Mouse (Mus musculus) embryonic facial prominence, embryonic 10.5 days (tissue): ENCODE data around the gene Washc4. TPM values are rescaled to one million over a fixed set of nuclear protein-coding genes. Genes with fewer than 3 reads are reported as not detected.

ENCODE experiments used
- DNase-seq: peaks from one replicate; pipeline ENCODE4 v3.0.0-alpha.2; 2017; ENCODE audit warnings: low spot score
- H3K27ac ChIP-seq: fragments of 300-500 bp; sonication (generic); replicated peaks from 2 replicates; pipeline ENCODE4 v1.5.1; 2016; ENCODE audit warnings: mild to moderate bottlenecking
- H3K27me3 ChIP-seq: fragments of 300-500 bp; sonication (generic); replicated peaks from 2 replicates; pipeline ENCODE4 v1.6.1; 2016; ENCODE audit warnings: low read depth, mild to moderate bottlenecking; ENCODE audit not compliant: poor library complexity, severe bottlenecking
- H3K36me3 ChIP-seq: fragments of 300-500 bp; sonication (generic); replicated peaks from 2 replicates; pipeline ENCODE4 v1.6.1; 2016; ENCODE audit warnings: mild to moderate bottlenecking, moderate library complexity
- H3K4me1 ChIP-seq: fragments of 300-500 bp; sonication (generic); 2 replicates; pipeline ENCODE4 v1.6.1; 2016
- H3K4me3 ChIP-seq: fragments of 300-500 bp; sonication (generic); 2 replicates; pipeline ENCODE4 v1.5.1; 2016; ENCODE audit warnings: mild to moderate bottlenecking, moderate library complexity
- H3K9me3 ChIP-seq: fragments of 300-500 bp; sonication (generic); 2 replicates; pipeline ENCODE4 v1.6.1; 2016; ENCODE audit warnings: mild to moderate bottlenecking
- WGBS: fragments of 180-500 bp; shearing (Covaris S2); methylation state at CpG from one replicate; pipeline ENCODE4 v1.1.7; 2016; 5-methylcytosine and 5-hydroxymethylcytosine counted together
- polyA plus RNA-seq: library from polyadenylated mRNA; unstranded; fragments of >200 nt; fragmentation: Nextera tagmentation; extraction: Ambion mirVana; gene quantifications from 2 replicates; pipeline ENCODE4 v1.2.1, GENCODE M21; 2016

The Washc4 gene
- polyA plus RNA-seq, 1 experiment from 2014 or later = 40.7 TPM

DNA sequence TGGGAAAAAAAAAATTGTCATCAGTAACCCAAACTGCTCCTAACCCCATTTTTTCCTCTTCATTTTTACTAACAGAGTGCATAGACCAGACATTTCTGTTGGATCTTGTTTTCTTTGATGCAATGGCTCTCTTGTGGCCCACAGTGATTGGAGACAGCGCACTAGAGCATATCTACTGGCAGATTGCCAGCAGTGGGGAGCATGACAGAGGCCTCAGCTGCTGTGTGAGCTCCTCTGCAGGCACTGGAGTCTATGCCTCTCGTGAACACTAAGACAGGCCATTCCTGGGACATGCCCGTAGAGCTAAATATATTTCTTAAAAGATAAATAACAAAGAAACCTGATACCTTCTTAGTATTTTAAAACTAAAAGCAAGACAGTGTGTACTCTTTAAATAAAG lies 3.5 kb upstream of the Washc4 start:
- Histone ChIP-seq H3K4me3 (no peak overlapping the region), H3K27me3 (no peaks in the 10 kb centered on the region; the same call in 1 of the 2 replicates), H3K36me3 (no peaks in the 10 kb centered on the region), H3K4me1 (peaks cover 6% of the 10 kb centered on the region), H3K27ac (no peak overlapping the region), H3K9me3 (no peaks in the 10 kb centered on the region)
- DNase-seq = no peak
- 74% methylated on average over 3 of the region's 3 CpGs for WGBS

DNA sequence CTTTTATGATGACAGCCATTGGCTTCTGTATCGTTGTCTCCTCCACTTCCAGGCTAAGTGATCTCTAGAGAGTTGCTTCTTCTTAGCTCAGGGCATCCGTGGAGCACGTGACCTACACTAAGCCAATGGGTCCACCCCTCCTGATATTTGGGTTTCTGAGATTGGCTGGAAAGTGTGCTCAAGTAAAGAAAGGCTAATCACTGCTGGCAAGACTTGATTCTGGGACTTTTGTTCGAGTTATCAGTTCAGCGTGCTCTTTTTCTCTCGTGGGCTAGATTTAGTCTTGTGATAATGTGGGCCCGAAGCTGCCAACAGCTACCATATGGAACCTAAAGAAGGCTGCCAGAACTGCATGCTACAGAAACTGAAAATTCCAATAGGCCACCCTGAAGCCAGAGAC lies 1.3 kb upstream of the Washc4 start:
- no peak for DNase-seq
- H3K4me1 ChIP-seq = peaks cover 11% of the 10 kb centered on the region
- no peak overlapping the region for H3K4me3 ChIP-seq
- no peak overlapping the region for H3K27ac ChIP-seq
- H3K9me3 ChIP-seq = no peaks in the 10 kb centered on the region
- WGBS = 86% methylated on average over 7 of the region's 7 CpGs
- no peaks in the 10 kb centered on the region; the same call in 1 of the 2 replicates for H3K36me3 ChIP-seq
- no peaks in the 10 kb centered on the region for H3K27me3 ChIP-seq

DNA sequence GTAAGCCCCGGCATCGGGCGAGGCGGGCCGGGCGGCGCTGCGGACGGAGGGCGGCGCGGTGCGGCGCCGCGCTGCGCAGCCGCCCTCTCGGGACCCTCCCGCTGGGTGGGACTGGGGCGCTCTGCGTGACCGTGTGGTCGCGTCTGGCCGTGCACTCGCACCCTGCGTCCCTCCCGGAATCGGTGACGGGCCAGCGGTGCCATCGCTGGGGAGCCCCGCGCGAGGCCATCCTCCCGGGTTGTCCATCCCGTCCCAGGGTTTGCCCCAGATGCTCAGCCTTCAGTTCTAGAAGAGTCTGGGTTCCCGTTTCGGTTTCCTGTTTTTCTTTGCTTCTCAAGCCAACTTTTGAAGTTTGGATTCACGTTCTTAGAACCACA lies 539 bp downstream of the Washc4 start:
- Histone ChIP-seq H3K27ac (peak overlapping the region; percentile 95), H3K4me3 (peak overlapping the region; percentile 85), H3K9me3 (no peaks in the 10 kb centered on the region), H3K4me1 (peaks cover 11% of the 10 kb centered on the region), H3K27me3 (no peaks in the 10 kb centered on the region), H3K36me3 (peaks cover 16% of the 10 kb centered on the region)
- no peak for DNase-seq
- under 1% methylated on average over 41 of the region's 41 CpGs for WGBS

GRCm38 (mm10) chr10:83545341-83545740 lies 1.8 kb downstream of the Washc4 start:
- Histone ChIP-seq H3K36me3 (peaks cover 29% of the 10 kb centered on the region), H3K4me1 (peaks cover 11% of the 10 kb centered on the region), H3K27ac (no peak overlapping the region), H3K9me3 (no peaks in the 10 kb centered on the region), H3K4me3 (peak overlapping the region; percentile 85; the same call in 1 of the 2 replicates), H3K27me3 (no peaks in the 10 kb centered on the region)
- DNase-seq = no peak
- WGBS = 75% methylated on average over 3 of the region's 3 CpGs

DNA sequence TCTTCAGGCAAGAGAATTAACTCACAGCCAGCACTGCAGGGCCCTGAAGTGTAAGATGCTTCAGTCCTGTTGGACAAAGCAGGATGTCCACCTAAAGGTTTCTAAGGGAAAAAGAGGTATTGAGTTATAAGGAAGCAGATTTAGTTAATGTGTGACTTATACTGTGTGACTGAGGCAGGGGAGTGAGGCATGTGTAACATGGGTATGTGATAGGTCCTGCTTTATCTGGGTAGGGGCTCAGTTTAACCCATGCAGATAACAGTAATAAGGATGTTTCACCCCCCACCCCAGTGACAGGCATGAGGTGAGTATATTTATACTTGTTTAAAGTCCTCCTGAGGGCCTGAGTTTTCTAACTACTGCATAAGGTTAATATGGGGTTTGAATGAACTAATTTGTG lies 19.5 kb downstream of the Washc4 start:
- DNase-seq = no peak
- Histone ChIP-seq H3K27me3 (no peaks in the 10 kb centered on the region), H3K4me1 (no peaks in the 10 kb centered on the region), H3K9me3 (no peaks in the 10 kb centered on the region), H3K27ac (0 out of 2 replicates have a peak overlapping the region, but pooled peaks have one; percentile 24), H3K4me3 (no peak overlapping the region), H3K36me3 (peaks cover 98% of the 10 kb centered on the region)

DNA sequence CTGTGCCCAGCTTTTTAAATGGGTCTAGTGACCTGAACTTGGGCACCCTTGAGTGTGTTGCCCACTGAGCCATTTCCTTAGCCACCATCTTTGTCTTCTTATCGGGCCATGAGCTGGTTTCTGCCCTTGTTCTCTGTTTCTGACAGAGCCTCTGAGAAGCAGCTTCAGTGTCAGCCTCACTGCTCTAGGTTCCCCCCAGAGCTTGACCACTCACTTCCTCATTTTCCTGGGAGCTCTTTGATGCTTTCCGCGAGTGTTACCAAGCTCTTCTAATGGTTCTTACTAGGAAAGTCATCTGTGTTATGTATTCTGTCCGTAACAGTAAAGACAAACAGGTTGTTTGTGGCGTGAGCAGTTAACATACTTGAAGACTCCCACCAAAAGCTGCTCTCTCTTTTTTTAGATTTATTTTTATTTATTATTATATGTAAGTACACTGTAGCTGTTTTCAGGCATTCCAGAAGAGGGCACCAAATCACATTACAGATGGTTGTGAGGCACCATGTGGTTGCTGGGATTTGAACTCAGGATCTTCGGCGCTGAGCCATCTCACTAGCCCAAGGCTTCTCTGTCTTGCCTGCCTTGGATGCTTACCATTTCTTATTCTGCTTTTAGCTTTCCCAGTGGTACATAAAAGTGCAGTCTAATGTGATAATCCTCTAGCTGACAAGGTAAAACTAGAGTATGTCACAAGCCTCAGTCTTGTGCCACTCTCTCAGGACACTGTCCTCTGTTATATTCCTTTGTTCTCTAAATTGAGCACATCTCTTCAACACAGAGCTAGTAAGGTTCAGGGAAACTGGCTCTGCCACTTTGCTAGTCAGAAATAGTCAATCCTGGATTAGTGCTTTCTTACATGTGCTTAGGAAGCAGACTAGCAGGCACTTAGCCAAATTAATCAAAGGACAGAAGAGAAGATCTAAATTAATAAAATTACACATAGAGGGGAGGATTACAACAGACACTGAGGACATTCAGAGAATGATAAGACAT lies 22.2 kb downstream of the Washc4 start:
- H3K9me3 ChIP-seq = no peaks in the 10 kb centered on the region
- no peaks in the 10 kb centered on the region for H3K27me3 ChIP-seq
- no peaks in the 10 kb centered on the region for H3K4me1 ChIP-seq
- H3K27ac ChIP-seq = no peak overlapping the region
- peaks cover 99% of the 10 kb centered on the region for H3K36me3 ChIP-seq
- no peak overlapping the region for H3K4me3 ChIP-seq
- no peak for DNase-seq
- 94% methylated on average over 7 of the region's 7 CpGs for WGBS

GRCm38 (mm10) chr10:83590801-83591200 lies 47.2 kb downstream of the Washc4 start:
- no peak overlapping the region for H3K27ac ChIP-seq
- WGBS = 94% methylated on average over 6 of the region's 6 CpGs
- no peaks in the 10 kb centered on the region for H3K9me3 ChIP-seq
- no peak for DNase-seq
- H3K4me3 ChIP-seq = no peak overlapping the region
- H3K36me3 ChIP-seq = peaks cover 97% of the 10 kb centered on the region
- H3K27me3 ChIP-seq = no peaks in the 10 kb centered on the region
- H3K4me1 ChIP-seq = no peaks in the 10 kb centered on the region

GRCm38 (mm10) chr10:83592616-83593015 lies 49.1 kb downstream of the Washc4 start:
- 90% methylated on average over 7 of the region's 7 CpGs for WGBS
- no peak for DNase-seq
- Histone ChIP-seq H3K36me3 (peaks cover 91% of the 10 kb centered on the region), H3K4me3 (no peak overlapping the region), H3K4me1 (no peaks in the 10 kb centered on the region), H3K9me3 (no peaks in the 10 kb centered on the region), H3K27me3 (no peaks in the 10 kb centered on the region), H3K27ac (no peak overlapping the region)

GRCm38 (mm10) chr10:83594526-83594925 lies 51.0 kb downstream of the Washc4 start:
- H3K4me3 ChIP-seq = no peak overlapping the region
- peaks cover 87% of the 10 kb centered on the region for H3K36me3 ChIP-seq
- no peak for DNase-seq
- WGBS = 95% methylated on average over 5 of the region's 5 CpGs
- H3K27ac ChIP-seq = no peak overlapping the region
- H3K9me3 ChIP-seq = no peaks in the 10 kb centered on the region
- H3K27me3 ChIP-seq = no peaks in the 10 kb centered on the region
- no peaks in the 10 kb centered on the region for H3K4me1 ChIP-seq

DNA sequence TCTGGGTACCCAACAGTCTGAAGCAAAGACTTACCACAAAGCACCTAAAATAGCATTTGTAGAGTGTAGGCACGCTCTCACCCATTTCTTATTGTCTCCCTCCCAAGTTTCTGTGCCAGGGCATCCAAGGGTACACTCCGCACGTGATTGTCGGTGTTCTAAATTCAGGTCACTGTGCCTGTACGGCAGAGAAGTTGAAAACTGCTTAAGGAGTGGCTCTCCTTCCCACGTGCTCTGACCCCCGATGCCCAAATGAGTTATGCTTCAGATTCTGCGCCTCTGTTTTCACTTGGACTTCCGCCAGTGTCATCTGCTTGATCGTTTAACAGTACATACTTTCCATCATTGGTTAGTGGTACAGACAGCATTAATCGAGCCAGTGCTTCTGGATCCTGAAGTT lies 57.1 kb downstream of the Washc4 start:
- H3K4me1 ChIP-seq = no peaks in the 10 kb centered on the region
- no peak overlapping the region for H3K4me3 ChIP-seq
- peaks cover 82% of the 10 kb centered on the region for H3K36me3 ChIP-seq
- H3K9me3 ChIP-seq = no peaks in the 10 kb centered on the region
- 95% methylated on average over 11 of the region's 11 CpGs for WGBS
- H3K27ac ChIP-seq = no peak overlapping the region
- DNase-seq = no peak
- no peaks in the 10 kb centered on the region for H3K27me3 ChIP-seq

GRCm38 (mm10) chr10:83603956-83604564 lies 60.5 kb downstream of the Washc4 start:
- H3K27ac ChIP-seq = no peak overlapping the region
- peaks cover 88% of the 10 kb centered on the region for H3K36me3 ChIP-seq
- WGBS = 92% methylated on average over 10 of the region's 10 CpGs
- H3K4me1 ChIP-seq = no peaks in the 10 kb centered on the region
- H3K9me3 ChIP-seq = no peaks in the 10 kb centered on the region
- no peaks in the 10 kb centered on the region for H3K27me3 ChIP-seq
- no peak overlapping the region for H3K4me3 ChIP-seq
- DNase-seq = no peak

DNA sequence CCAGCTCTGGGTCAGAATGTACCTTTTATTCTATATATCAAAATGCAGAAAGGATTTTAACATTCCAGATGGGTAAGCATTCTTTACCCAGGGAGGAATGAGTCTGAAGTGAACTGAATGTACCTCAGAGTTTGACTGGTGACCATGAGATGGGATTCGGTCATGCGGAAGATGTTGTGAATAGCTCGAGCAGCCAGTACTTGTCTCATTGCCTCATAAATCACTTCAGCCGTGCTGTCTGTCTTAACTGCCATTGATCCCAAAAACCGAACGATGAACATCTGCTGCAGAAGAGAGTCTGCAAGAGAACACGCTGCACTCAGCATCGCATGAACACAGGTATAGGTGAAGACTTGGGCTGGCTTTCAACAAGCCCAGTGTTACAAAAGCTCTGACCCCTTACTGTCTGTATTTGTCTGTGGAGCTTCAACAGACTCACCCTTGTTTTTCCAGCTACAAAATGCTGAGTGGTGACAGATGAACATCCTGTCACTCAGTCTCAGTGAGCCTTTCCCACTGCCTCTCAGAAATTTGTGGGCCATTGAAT lies 62.2 kb downstream of the Washc4 start:
- H3K4me1 ChIP-seq = no peaks in the 10 kb centered on the region
- DNase-seq = no peak
- peaks cover 88% of the 10 kb centered on the region for H3K36me3 ChIP-seq
- no peak overlapping the region for H3K4me3 ChIP-seq
- WGBS = 78% methylated on average over 8 of the region's 8 CpGs
- H3K27me3 ChIP-seq = no peaks in the 10 kb centered on the region
- H3K27ac ChIP-seq = no peak overlapping the region
- no peaks in the 10 kb centered on the region for H3K9me3 ChIP-seq
